Mouse (Mus musculus) CD4-positive helper T cell, adult 2 months (primary cell): ENCODE measurements around the gene Acvr1b.

Experiments used
- DNase-seq: peaks from one replicate; pipeline ENCODE4 v3.0.0-alpha.2; 2012; ENCODE audit warnings: low read depth, missing footprints, low spot score

Acvr1b gene

GRCm38 (mm10) chr15:101248029-101248710 is 74.3 kb downstream of the Acvr1b start:
- no peak for DNase-seq

DNA sequence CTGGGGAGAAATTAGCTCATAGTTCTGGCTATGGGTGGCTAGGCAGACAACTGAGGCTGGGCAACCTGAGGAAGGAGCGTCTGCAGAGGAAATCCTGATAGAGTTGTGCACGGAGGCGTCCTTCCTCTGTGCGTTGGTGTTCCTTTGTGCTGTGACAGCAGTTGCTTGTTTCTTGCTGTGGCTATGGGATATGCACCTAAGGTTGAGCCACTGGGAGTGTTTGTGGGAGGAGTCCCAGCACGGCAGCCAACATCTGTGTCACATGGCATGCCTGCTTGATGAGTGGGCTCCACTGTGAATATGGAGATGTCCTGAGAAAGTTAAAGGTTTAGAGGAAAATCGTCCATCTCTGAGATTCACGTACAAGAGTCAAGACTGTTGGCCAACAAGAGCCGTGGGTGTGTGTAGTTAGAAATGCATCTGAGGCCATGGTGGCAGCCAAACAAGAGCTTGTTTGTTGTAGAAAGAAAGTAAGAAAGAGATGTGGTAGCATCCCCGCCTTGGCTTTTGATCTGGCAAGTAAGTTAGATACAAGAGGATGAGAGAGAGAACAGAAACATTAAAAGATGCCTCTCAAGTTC is 76.4 kb downstream of the Acvr1b start:
- DNase-seq = peak; percentile 60

GRCm38 (mm10) chr15:101251930-101252329 is 78.1 kb downstream of the Acvr1b start:
- no peak for DNase-seq

DNA sequence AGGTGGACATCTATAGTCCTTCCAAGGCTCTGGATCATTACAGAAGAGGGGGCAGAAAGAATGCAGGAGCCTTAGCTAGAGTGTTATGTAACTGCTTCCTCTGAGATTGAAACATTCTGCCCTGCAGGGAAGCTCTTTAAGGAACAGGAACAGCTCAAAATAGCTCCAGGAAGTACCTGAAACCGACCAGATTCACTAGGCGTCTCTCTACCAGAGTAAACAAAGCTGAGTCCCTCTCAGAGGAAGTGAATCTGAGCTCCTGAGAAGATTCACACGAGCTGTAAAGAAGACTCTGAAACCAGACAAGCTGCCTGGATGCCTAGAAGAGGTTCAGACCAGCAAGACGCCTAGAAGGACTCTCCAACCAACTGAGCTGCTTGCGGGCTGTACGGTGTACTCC is 78.7 kb downstream of the Acvr1b start:
- no peak for DNase-seq

GRCm38 (mm10) chr15:101253563-101253885 is 79.7 kb downstream of the Acvr1b start:
- DNase-seq = no peak

- DNase-seq = peak; percentile 94
Observed at GRCm38 (mm10) chr15:101253886-101254795, 80.3 kb downstream of the Acvr1b start, which contains the start of gene Nr4a1. Gene Nr4a1, plus strand, starts transcription at chr15:101254269.

DNA sequence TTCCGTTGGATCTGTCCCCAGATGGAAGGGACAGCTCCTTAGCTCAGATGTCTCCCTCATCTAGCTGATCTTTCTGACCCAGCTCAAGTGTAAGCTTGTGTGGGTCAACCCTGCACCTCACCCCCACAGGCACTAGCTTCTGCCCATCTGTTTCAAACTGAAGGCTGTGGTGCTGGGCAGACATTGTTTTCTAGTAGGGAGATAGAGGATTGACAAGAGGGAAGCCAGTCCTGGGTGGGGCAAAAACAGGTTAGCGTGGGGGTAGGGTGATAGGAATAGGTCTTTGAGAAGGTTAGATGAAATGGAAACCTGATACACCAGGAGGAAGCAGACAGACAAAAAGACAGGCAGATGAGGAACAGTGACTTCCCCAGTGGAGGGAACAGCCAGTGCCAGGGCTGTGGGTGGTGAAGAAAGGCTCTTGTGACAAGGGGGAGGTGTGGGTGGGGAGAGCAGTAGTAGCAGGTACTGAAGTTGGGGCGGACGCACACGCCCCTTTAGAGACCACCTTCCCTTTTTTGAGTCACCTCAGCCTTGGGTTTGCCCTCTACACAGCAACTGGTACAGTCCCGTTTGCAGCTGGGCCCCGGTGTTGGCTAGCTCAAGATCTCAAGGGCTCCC is 82.1 kb downstream of the Acvr1b start:
- DNase-seq = peak; percentile 65

DNA sequence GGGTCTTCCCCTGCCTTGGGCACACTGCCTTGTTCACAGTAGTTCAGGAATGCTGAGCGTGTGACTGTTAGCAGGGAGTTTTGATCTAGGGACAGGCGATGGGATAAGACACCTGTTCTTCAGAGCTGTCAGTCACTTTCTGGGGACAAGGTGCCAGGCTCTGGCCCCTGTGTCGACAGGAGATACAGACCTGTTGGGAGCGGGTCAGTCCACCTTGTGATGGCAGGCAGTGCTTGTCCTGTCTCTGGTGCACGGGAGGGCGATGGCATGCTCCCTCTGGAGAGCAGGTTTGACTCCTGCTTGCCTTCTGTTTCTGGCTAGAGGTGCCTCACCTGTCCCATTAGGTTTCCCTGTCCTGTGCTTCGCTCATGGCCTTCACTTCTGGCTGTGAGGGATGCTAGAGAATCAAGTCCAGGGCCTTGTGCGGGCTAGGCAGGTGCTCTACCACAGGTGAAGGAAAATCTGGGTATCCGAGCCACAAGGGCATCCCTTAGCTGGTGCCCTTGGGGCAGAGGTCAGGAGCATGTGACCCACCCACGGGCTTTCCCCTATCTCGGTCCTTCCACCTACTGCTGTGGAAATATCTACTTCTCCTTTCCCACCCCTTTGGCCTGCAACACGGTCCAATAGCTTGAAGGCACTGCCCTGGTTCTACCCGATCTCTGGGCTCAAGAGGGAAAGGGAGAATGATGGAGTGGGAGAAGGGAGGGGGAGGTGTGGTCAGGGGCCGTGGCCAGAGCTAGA is 82.8 kb downstream of the Acvr1b start:
- DNase-seq = no peak

DNA sequence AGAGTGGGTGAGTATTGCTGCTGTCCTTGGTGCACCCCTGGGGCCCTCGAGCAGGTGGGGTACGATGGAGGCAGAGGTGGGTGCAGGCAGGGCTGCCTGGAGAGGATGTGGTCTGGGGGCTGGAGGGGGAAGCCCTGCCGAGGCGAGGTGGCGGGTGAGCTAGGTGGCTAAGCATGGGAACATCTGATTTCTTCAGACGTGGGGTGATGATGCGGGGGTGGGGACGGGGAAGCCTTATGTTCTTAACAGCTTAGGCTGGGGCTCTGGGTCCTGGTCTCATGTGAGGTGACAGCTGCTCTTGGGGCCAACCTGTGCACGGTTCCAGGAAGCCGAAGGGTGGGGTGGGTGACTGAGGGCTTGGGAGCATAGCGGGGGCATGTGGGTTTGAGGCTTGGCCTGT is 84.6 kb downstream of the Acvr1b start:
- DNase-seq = peak; percentile 91

- no peak for DNase-seq
Observed at GRCm38 (mm10) chr15:101259922-101260321, 86.1 kb downstream of the Acvr1b start.

DNA sequence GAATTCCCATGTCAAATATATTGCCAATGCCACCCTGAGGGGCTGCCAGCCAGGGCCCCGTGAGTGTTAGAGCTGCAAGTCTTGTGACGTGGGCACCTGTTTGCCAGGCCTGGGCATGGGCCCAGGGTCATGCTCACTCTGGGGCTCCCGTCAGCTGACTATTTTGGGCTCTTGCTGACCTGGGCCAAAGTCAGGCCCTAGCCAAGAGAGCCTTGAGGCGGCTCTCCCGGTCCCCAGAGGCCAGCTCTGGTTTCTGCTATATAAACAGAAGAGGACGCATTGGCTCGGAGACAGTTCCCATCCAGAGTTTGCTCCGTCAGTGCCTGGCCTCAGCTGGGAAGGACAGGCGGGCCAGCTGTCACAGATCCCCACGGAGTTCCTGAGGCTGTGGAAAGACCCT is 86.5 kb downstream of the Acvr1b start:
- no peak for DNase-seq

GRCm38 (mm10) chr15:101260874-101261622 is 87.2 kb downstream of the Acvr1b start:
- DNase-seq = no peak

DNA sequence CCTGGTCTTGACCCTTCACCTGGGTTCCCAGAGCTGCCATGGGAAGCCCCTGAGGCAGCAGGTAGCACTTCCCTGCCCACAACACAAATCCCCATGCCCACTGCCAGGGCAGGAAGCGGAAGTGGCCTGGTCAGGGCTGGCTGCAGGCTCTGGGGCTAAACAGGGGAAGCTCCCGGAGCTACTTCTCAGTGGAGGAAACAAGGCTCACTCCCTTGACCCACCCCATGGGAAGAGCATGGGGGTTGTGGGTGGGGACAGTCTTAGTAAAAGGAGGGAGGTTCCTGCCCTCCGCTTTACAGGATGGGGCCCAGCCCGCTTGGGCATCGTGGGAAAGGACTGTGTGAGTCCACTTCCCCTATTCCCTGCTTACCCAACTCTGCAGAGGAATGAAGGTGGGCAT is 88.6 kb downstream of the Acvr1b start:
- DNase-seq = no peak
